Mouse (Mus musculus): ENCODE measurements around the gene Gdf7.

The Gdf7 gene

DNA sequence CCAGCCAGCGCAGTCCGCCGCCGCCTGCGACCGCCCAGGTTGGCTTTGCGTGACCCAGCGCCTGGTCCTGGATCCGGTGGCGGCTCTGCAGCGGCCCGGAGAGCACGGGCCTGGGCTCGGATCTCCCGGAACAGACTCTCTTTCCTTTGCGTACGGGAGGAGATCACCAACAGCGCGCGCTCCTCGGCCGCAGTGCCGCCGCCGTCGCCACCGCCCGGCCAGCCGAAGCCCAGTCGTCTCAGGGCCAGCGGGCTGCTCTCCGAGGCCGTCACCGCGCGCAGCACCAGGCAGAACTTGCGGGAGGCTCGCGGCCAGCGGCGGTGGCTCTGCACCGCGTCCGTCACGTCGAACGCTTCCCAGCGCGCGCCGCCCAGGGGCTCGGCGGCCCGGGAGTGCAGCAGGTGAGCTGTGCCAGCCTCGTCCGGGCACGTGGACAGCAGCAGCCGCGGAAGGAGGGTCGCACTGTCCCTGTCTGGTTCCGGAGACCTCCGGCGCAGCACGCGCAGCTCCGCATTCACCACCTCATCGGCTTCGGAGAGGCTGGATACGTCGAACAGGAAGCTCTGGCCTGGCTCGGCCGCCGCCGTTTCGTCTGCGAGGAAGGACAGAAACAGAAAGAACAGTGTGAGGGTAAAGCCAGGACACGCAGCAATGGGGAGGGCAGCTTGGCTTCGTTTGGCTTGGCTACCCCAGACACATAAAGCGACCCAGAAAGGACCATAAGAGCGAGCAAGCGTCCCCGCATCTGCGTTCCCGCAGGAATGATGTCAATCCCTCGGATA, 3.2 kb downstream of the Gdf7 start:
- no peak for DNase-seq (ENCODE audit: low read depth in 1 of 2, low spot score in 2 of 2)

GRCm38 (mm10) chr12:8297586-8298214, 4.1 kb downstream of the Gdf7 start:
- DNase-seq (ENCODE audit: low read depth in 1 of 2, low spot score in 2 of 2), result no peak

DNA sequence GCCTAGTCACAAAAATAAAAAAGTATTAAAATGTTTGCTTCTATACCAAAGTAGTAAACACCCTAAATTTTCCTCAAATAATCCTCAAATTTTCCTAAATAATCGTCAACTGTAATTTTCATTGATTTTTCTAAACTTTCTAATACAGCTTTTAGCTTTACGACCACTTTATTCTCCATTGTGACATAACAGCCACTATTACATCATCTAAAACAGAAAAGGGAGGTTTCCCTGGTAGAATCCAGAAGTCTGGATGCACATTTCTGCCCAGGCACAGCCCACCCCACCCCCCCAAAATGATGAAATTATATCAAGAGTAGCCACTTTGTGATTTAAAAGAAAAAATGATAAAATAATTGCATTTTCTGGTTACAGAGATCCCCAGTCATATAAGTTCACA, 5.6 kb downstream of the Gdf7 start:
- no peak for DNase-seq (ENCODE audit: low read depth in 1 of 2, low spot score in 2 of 2)

GRCm38 (mm10) chr12:8295307-8295913, 6.3 kb downstream of the Gdf7 start:
- no peak for DNase-seq (ENCODE audit: low read depth in 1 of 2, low spot score in 2 of 2)

DNA sequence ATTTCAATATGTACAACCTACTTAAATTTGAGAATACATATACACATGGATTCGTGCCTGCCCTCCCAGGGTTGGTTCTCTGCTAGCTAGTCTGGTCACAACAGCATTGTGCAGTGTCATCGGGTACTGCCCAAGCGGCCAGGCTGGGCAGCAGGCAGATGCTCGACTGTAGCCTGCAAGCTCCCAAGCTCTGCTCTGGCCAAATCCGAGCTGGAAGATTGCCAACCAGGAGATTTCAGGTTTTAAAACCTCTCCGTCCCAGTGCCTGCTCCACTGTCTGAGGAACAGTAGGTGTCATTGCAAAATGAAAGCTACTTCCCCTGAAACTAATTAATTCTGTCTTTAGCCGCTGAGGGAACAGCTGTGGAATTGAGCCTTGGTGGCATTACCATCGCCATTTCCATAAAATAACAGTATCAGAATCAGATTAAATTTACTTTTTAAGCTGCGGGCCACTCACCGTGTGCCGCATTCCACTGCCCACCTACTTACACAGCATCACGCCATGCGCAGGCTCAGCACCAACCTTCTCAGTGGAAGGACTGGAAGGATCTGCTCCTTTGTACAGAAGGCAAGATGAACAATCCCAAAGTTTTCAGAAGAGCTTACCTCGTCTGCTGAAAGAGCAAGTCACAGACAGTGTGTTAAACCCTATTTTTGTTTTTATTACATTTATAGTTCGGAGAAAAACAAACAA, 10.4 kb downstream of the Gdf7 start:
- DNase-seq (ENCODE audit: low read depth in 1 of 2, low spot score in 2 of 2), result no peak

- DNase-seq (ENCODE audit: low read depth in 1 of 2, low spot score in 2 of 2), result no peak
Observed at GRCm38 (mm10) chr12:8289499-8289898, 12.3 kb downstream of the Gdf7 start.

GRCm38 (mm10) chr12:8289099-8289498, 12.7 kb downstream of the Gdf7 start:
- DNase-seq (ENCODE audit: low read depth in 1 of 2, low spot score in 2 of 2), result no peak

GRCm38 (mm10) chr12:8287970-8288369, 13.8 kb downstream of the Gdf7 start:
- DNase-seq (ENCODE audit: low read depth in 1 of 2, low spot score in 2 of 2), result no peak

GRCm38 (mm10) chr12:8281225-8282017, 20.3 kb downstream of the Gdf7 start:
- DNase-seq (ENCODE audit: low read depth in 1 of 2, low spot score in 2 of 2), result no peak

DNA sequence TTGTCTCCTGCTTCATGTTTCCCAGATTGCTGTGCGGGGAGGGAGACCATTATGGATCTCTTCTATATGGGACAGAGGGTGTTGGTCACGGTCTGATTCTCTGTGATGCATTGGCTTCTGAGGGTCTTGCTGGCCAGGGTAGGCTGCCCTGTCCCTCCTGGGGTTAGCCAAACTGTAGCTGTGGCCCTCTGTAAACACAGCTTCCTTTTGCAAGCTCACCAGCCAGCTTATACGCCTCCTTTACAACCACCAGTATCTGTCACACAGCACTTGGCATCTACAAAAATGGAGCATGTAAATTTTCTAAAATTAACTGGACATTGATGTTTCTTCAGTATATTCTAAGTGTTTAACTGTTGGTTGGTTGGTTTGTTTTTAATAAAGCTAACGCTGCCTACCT, 26.3 kb downstream of the Gdf7 start:
- DNase-seq (ENCODE audit: low read depth in 1 of 2, low spot score in 2 of 2), result no peak

DNA sequence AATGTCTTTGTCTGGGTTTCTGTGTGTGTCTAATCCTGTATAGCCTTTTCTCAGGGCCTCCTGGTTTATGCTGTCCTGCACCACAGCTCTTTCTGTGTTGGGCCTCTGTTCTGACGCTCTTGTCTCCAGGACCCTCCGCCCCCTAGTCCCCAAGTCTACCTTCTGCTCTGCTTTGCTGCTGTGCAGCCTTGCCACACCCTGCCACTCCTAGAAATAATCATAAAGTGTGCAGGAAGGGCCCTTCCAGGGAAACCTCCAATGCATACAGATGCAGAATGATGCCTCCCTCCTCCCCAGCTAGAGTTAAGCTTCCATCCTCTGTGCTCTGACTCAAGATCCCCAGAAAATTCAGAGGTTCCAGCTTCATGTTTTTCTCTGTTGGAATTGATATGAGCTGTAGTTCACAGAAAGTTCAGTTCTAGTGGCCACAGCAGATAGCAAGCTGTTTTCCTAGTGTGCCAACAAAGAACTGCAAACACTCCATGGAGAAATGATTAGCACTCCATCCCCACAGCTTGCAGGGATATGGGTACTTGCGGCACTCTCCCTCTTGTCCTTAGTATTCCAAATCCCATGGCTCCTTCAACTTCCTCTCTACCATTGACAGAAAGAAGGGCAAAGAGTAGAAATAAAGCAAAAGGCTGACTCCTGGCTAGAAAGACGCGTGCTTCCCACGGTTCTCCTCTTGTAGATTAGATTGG, 28.1 kb downstream of the Gdf7 start:
- no peak for DNase-seq (ENCODE audit: low read depth in 1 of 2, low spot score in 2 of 2)

- no peak for DNase-seq (ENCODE audit: low read depth in 1 of 2, low spot score in 2 of 2)
Observed at GRCm38 (mm10) chr12:8271405-8271804, 30.3 kb downstream of the Gdf7 start.

DNA sequence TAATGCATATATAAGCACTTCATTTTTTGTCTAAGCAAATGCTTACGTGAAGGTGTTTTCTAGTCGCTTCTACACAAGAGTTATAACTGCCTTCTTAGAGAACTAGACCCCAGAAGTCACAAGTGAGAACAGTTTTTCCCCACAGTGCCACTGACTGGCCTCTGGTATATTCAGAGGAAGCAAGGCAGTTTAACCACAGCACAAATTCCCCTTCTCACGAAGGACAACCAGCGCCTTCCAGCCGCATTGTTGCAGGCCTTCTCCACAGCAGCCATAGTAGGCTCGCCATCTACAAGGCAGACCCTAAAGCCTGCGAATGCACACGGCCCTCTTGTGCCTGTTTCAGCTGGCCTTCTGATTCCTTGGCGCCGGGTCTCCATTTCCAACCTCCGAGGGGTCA, 32.1 kb downstream of the Gdf7 start:
- DNase-seq (ENCODE audit: low read depth in 1 of 2, low spot score in 2 of 2), result no peak

GRCm38 (mm10) chr12:8266311-8266710, 35.4 kb downstream of the Gdf7 start:
- DNase-seq (ENCODE audit: low read depth in 1 of 2, low spot score in 2 of 2), result no peak

- DNase-seq (ENCODE audit: low read depth in 1 of 2, low spot score in 2 of 2), result no peak
Observed at GRCm38 (mm10) chr12:8260297-8260696, 41.5 kb downstream of the Gdf7 start.

Measured in monocyte, adult 2 months (primary cell).